Mouse (Mus musculus) gonadal fat pad, adult 2 months (tissue): ENCODE measurements around the gene Tktl2. TPM values are rescaled to one million over a fixed set of nuclear protein-coding genes. Genes with fewer than 3 reads are reported as not detected.

Experiments
- DNase-seq: peaks from one replicate; pipeline ENCODE4 v3.0.0-alpha.2; 2012; ENCODE audit warnings: low read depth
- polyA plus RNA-seq: library from polyadenylated mRNA; depleted of rRNA; stranded (reverse); fragments of >200 nt; gene quantifications from 2 replicates; pipeline ENCODE4 v1.2.3, GENCODE M21; 2012; rRNA removed

Tktl2 gene
- 0.13 TPM in 1 of 2 replicates, not detected in the other for polyA plus RNA-seq

DNA sequence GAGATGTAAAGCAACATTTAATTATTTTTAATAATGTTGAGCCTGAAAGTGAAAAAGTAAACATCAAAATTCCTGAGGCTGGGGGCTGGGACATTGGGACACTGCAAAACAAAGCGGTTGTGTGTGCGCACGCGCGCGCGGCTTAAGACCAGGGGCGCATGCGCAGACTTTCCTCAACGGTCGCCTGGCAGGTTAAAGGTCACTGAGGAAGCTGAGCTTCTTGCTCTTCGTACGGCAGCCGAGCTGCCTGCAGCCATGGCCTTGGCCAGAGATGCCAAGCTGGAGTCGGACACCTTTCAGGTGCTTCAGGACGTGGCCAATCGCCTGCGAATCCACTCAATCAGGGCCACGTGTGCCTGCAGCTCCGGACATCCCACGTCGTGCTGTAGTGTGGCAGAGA is at the start of gene Tktl2:
TSS of gene Tktl2 (plus strand) at position 220 of the 400 bp plus-strand sequence.
- DNase-seq: no peak

DNA sequence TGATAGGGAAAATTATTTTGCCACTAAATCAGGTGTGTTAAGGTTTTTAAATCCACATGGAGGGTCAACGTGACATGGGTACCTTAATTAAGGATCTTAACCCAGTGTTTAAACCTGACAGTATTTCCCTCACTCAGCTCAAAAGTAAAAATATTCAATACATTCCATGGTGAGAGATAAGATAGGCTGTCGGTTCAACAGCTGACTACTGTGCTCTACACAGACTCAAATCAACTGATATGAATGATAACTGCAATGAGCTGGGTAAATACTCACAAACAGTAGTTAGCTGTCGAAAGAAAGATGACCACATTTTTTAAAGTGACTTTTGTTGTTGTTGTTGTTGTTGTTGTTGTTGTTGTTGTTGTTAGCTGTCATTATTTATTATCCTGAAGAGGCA is 41.7 kb upstream of the Tktl2 start:
- DNase-seq: no peak

DNA sequence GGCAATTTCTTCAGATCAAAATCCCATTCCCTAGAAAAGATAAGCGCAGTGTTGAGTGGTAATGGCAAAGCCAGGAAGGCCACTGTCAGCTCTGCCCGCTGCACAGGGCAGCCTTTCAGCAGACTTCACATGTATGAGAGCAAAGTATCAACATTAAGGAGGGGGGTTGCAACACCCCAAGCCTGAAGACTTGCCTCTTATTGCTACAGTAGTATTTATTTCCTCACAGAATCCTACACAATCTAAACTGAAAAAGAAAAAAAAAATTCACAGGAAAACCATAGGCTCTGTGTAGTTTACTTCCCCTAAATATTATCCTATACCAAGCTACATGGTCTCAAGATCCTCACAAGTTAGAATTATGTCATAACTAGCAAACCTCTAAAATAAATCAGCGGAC is 34.7 kb upstream of the Tktl2 start:
- no peak for DNase-seq

DNA sequence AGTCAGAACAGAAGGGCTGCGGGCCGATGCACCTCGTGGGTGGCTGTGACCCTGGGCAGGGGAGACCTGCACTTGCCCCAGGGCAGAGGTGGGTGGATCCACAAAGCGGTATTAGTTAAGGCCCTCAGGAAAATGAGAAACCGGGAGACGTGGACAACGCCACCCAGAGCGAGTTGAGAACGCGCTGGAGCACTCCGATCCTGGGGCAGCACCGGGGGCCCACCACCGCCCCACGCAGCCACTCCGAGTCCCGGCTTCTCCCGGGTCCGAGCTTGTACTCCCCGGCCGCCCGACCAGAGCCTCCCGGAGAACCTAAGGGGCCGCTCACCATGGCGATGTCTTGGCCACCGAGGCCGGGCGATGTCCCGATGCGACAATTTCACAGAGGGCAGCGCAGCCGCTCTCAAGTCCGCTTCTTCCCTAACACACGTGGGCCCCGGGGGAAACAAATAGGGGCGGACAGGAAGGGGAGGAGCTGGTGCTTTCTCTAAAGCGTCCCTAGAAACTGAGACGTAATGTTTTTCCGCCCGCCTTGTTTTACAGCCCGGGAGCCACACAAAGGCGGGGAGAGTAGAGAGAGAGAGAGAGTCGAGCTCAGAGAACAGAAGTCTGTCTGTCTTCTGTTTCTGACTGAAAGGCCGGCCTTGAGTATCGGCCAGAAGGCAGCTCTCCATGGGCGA is 25.3 kb upstream of the Tktl2 start, which contains the start of gene Tma16:
TSS of gene Tma16 (minus strand) at position 447 of the 680 bp plus-strand sequence.
- peak; percentile 41 for DNase-seq

DNA sequence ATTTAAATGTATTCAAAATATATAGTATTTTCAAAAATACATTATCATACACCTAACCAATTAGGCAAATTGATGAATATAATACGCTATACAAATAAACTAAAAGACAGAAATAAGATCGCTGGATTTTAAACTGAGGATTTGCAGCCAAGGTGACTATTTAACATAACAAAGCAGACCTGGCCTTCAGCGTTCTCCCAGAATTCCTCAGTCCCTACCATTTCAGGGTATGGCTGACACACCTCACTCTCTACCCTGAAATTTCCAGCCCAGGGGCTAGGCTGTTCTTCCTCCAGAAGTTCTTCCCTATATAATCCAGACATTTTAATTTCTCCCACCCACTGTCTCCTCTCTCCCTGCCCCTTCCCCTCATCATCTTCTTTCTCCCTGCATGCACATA is 23.0 kb upstream of the Tktl2 start:
- DNase-seq: no peak

DNA sequence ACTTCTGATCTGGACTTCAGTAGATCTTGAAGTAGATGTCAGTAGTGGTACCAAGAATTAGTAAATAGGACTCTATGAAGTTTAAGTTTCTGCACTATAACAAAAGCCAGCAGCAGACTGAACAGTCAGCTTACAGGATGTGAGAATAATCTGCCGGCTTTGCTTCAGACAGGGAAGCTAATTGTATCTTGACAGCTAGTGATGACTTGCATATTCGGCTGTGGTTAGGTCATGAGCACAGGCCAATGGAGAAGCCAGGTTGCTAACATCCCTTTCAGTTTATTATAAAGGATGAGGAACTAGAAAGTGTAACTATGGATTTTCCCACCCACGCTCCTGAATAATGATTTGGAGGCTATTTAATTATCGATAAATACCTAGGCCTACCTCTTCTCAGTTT is 20.9 kb upstream of the Tktl2 start:
- DNase-seq: no peak

DNA sequence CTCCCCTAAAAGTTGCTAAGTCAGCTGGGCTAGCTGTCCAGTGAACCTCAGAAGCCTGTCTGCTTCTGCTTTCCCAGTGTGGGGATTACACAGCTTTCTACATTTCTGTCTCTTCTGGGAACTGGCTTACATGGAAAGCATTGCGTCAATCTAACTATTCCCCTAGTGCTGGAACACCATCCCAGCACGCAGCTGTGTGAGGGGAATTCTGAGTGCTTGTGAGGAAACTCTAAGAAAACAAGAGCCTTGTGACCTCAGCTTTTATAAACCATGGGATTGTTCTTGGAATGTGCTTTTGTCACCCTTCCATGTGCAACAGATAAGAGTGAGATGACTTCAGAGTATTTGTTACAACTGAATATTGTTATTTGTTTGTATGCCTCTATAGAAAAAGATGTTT is 17.1 kb upstream of the Tktl2 start:
- no peak for DNase-seq

DNA sequence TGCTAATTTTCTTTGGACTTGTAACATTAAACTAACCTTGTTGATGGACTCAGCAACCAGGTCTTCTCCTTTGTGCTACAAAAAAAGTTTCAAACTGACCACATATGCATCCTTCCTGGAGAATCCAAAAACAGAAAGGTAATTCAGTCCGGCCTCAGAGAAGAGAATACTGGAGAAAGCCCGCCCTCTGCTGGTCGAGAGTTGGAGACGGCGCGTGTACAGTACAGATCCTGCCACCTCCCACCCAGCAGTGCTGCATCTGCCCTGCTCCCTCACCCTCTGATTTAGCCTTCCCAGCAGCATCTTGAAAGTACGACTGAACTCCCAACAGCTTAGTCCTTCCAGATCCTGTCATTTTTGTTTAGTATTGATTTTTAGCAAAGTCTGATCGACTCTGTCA is 15.8 kb upstream of the Tktl2 start:
- no peak for DNase-seq

DNA sequence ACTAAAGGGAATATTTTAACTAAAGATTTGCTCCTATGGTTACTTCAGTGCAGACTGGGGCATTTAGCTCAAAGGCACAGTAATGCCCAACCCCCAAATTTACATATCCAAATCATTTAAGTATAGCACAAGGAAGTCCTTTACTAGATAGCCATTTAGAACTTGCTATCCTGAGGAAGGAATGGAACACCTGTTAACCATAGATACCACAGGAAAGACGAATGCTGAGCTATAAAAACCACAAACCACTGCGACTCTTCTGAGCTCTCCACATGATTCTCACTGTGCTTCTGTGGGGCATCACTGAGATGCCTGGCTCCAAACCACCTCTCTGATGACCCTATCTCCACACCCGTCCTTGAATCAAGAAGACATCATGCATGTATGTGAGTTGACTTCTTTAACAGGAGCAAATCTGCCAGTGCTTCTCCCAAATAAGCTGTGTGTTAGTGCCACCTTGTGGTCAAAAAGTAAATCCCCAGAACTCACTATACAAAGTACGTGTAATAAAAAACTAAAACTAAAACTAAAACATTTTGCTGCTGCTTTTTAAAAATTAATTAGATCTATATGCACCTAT is 14.5 kb upstream of the Tktl2 start:
- DNase-seq: no peak

DNA sequence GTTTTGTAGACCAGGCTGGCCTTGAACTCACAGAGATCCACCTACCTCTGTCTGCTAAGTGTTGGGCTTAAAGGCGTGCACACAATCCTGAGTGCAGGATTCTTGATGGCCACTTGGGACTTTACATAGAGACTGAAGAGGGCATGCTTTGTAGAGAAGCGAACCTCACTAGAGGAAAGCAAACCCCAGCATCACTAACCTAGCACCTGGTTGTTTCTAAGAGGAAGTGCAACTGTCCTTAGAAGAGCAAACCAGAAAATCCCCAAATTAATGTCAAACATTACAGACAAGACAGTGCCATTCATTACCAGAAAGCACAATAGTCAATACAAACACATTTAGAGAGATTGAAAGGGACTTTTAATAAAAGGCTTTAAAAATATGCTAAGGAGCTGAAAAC is 8.2 kb upstream of the Tktl2 start:
- no peak for DNase-seq

DNA sequence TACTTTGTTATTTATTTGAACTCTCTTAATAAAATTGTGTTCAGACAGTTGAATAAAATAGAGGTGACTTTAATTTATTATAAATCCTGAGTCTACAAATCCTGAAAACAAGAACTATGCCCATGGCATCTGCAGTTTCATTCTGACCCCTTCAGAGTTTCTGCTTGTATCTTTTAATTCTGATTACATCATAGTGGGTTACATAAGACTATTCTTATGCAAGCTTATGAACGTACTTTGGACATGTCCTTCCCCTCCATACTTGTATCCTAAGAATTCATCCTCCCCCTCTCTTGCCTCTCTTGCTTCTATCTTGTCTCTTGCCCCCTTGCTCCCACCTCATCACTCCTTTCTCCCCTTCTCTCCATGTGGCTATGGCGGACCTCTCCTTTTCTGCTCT is 7.6 kb downstream of the Tktl2 start:
- no peak for DNase-seq

DNA sequence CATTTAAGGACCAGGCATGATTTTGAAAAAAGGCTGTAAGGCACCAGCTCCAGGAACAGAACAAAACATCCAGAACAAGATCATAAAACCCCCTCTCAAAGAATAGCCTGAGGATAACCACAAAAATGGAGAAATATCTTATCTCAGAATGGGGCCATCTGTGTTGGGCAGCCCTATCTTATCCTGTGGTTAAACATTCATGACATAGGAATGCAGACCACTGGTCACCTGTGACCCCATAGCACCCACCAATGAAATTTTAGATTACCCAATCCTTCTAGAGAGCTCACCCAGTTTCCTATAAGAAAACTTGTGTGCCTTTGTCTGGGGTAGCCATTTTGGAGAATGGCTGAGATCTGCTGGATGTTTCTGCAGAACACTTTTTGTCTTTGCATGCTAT is 9.0 kb downstream of the Tktl2 start:
- DNase-seq: no peak

DNA sequence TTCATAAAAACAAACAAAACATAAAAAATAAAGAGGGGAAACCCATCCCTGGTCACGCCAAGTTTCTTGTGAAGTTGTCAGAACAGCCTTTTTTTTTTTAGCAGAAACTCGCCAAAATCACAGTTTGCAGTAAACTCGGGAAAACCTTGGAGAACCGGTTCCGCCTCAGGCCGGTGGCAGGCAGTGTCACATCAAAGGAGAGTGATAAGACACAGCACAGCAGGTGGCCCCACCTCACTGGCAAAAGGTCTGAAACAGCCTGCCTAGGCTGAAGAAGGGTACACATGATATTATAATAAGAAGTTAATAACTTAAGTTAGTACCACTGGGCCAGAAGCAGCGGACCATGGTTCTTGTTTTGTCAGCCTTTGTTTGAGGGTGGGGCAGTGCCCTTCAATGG is 38.5 kb downstream of the Tktl2 start:
- DNase-seq: no peak

Other genes starting within 250 kb of the Tktl2 start
- gene Tma16, start 25.2 kb upstream of the Tktl2 start, polyA plus RNA-seq: 2.2 TPM in 2 replicates
- gene Npy5r, start 176.4 kb downstream of the Tktl2 start, polyA plus RNA-seq: not detected in 2 replicates
- 3.0 and 3.7 TPM in 2 replicates for gene Npy1r, start 185.4 kb downstream of the Tktl2 start, polyA plus RNA-seq